Mouse (Mus musculus) liver, embryonic 15.5 days (tissue): ENCODE measurements at regions not wholly inside any gene's neighbourhood (a gene's known extent, or its start where the extent isn't known, plus 50 kb on each side); places are given as distances from the start of the nearest gene placed in this dataset.
A peak's percentile ranks its signal among the peaks of the same experiment; 100 is the strongest.

Experiments used
- ATAC-seq: fragments of 200-750 bp; cut with Nextera tagmentation; 2 replicates; pipeline ENCODE4 v1.8.0; 2017; ENCODE audit warnings: moderate number of reproducible peaks, mild to moderate bottlenecking, moderate library complexity; ENCODE audit not compliant: insufficient read depth
- H3K27ac ChIP-seq: fragments of 300-500 bp; sonication (generic); replicated peaks from 2 replicates; pipeline ENCODE4 v1.5.1; 2015; ENCODE audit warnings: mild to moderate bottlenecking, inconsistent platforms
- H3K27me3 ChIP-seq: fragments of 300-500 bp; sonication (generic); 2 replicates; pipeline ENCODE4 v1.6.1; 2015; ENCODE audit warnings: mild to moderate bottlenecking, inconsistent platforms
- H3K36me3 ChIP-seq: fragments of 300-500 bp; sonication (generic); replicated peaks from 2 replicates; pipeline ENCODE4 v1.6.1; 2015; ENCODE audit warnings: moderate library complexity, mild to moderate bottlenecking, inconsistent platforms
- H3K4me1 ChIP-seq: fragments of 300-500 bp; sonication (generic); replicated peaks from 2 replicates; pipeline ENCODE4 v1.6.1; 2015; ENCODE audit warnings: inconsistent platforms
- H3K4me2 ChIP-seq: fragments of 300-500 bp; sonication (generic); 2 replicates; pipeline ENCODE4 v1.6.1; 2015; ENCODE audit warnings: moderate library complexity, mild to moderate bottlenecking, inconsistent platforms
- H3K4me3 ChIP-seq: fragments of 300-500 bp; sonication (generic); replicated peaks from 2 replicates; pipeline ENCODE4 v1.5.1; 2015; ENCODE audit warnings: mild to moderate bottlenecking, inconsistent platforms
- H3K9ac ChIP-seq: fragments of 300-500 bp; sonication (generic); 2 replicates; pipeline ENCODE4 v1.6.1; 2015; ENCODE audit warnings: moderate library complexity, mild to moderate bottlenecking, inconsistent platforms
- H3K9me3 ChIP-seq: fragments of 300-500 bp; sonication (generic); replicated peaks from 2 replicates; pipeline ENCODE4 v1.6.1; 2016; ENCODE audit warnings: inconsistent platforms
- WGBS: fragments of 180-500 bp; shearing (Covaris S2); methylation state at CpG from one replicate; pipeline ENCODE4 v1.1.7; 2015; ENCODE audit warnings: mixed read lengths; ENCODE audit not compliant: insufficient replicate concordance; 5-methylcytosine and 5-hydroxymethylcytosine counted together

GRCm38 (mm10) chr13:83732283-83733121, 228.7 kb downstream of the Mef2c start:
- no peak overlapping the region for H3K4me3 ChIP-seq
- no peaks in the 10 kb centered on the region for H3K9me3 ChIP-seq
- no peak overlapping the region for H3K27ac ChIP-seq
- ATAC-seq, result no peak
- under 1% methylated on average over 31 of the region's 31 CpGs for WGBS
- peaks cover 9% of the 10 kb centered on the region for H3K4me1 ChIP-seq
- H3K27me3 ChIP-seq, result peaks cover 85% of the 10 kb centered on the region
- H3K9ac ChIP-seq, result no peak overlapping the region
- no peaks in the 10 kb centered on the region for H3K36me3 ChIP-seq
- no peak overlapping the region for H3K4me2 ChIP-seq

GRCm38 (mm10) chr13:83733231-83733990, 229.6 kb downstream of the Mef2c start:
- Histone ChIP-seq H3K4me3 (no peak overlapping the region), H3K4me1 (peaks cover 9% of the 10 kb centered on the region), H3K27ac (no peak overlapping the region), H3K9me3 (no peaks in the 10 kb centered on the region), H3K36me3 (no peaks in the 10 kb centered on the region), H3K9ac (no peak overlapping the region), H3K27me3 (peaks cover 85% of the 10 kb centered on the region), H3K4me2 (peak overlapping the region; percentile 29; the same call in 1 of the 2 replicates)
- WGBS, result 4% methylated on average over 24 of the region's 24 CpGs
- ATAC-seq, result no peak

GRCm38 (mm10) chr13:83733991-83734610, 230.3 kb downstream of the Mef2c start:
- Histone ChIP-seq H3K27ac (no peak overlapping the region), H3K9me3 (no peaks in the 10 kb centered on the region), H3K4me1 (peaks cover 9% of the 10 kb centered on the region), H3K4me3 (no peak overlapping the region), H3K36me3 (no peaks in the 10 kb centered on the region), H3K27me3 (peaks cover 85% of the 10 kb centered on the region), H3K4me2 (no peak overlapping the region), H3K9ac (no peak overlapping the region)
- no peak for ATAC-seq
- WGBS, result 8% methylated on average over 1 of the region's 1 CpGs

GRCm38 (mm10) chr13:83734656-83735055, 230.8 kb downstream of the Mef2c start:
- H3K4me1 ChIP-seq, result peaks cover 7% of the 10 kb centered on the region
- no peak overlapping the region for H3K4me2 ChIP-seq
- H3K9me3 ChIP-seq, result no peaks in the 10 kb centered on the region
- ATAC-seq, result no peak
- H3K27ac ChIP-seq, result no peak overlapping the region
- 2% methylated on average over 1 of the region's 1 CpGs for WGBS
- no peak overlapping the region for H3K4me3 ChIP-seq
- H3K36me3 ChIP-seq, result no peaks in the 10 kb centered on the region
- peaks cover 85% of the 10 kb centered on the region for H3K27me3 ChIP-seq
- no peak overlapping the region for H3K9ac ChIP-seq

GRCm38 (mm10) chr13:83735101-83735500, 231.3 kb downstream of the Mef2c start:
- WGBS, result 35% methylated on average over 1 of the region's 1 CpGs
- H3K4me3 ChIP-seq, result no peak overlapping the region
- H3K9me3 ChIP-seq, result no peaks in the 10 kb centered on the region
- no peak for ATAC-seq
- peaks cover 85% of the 10 kb centered on the region for H3K27me3 ChIP-seq
- no peaks in the 10 kb centered on the region for H3K36me3 ChIP-seq
- no peak overlapping the region for H3K4me2 ChIP-seq
- no peak overlapping the region for H3K9ac ChIP-seq
- no peak overlapping the region for H3K27ac ChIP-seq
- H3K4me1 ChIP-seq, result peaks cover 5% of the 10 kb centered on the region; the same call in 1 of the 2 replicates

GRCm38 (mm10) chr13:83735631-83736475, 232.0 kb downstream of the Mef2c start:
- Histone ChIP-seq H3K9ac (no peak overlapping the region), H3K4me3 (no peak overlapping the region), H3K4me2 (no peak overlapping the region), H3K36me3 (no peaks in the 10 kb centered on the region), H3K4me1 (peaks cover 5% of the 10 kb centered on the region; the same call in 1 of the 2 replicates), H3K27ac (no peak overlapping the region), H3K9me3 (no peaks in the 10 kb centered on the region), H3K27me3 (peaks cover 85% of the 10 kb centered on the region)
- 39% methylated on average over 10 of the region's 10 CpGs for WGBS
- ATAC-seq, result no peak

GRCm38 (mm10) chr13:83737031-83737825, 233.4 kb downstream of the Mef2c start:
- Histone ChIP-seq H3K9ac (no peak overlapping the region), H3K4me1 (no peaks in the 10 kb centered on the region), H3K4me2 (no peak overlapping the region), H3K36me3 (no peaks in the 10 kb centered on the region), H3K27me3 (peaks cover 81% of the 10 kb centered on the region), H3K27ac (no peak overlapping the region), H3K9me3 (no peaks in the 10 kb centered on the region), H3K4me3 (no peak overlapping the region)
- ATAC-seq, result no peak
- WGBS, result 6% methylated on average over 9 of the region's 9 CpGs

GRCm38 (mm10) chr13:83737826-83738527, 234.1 kb downstream of the Mef2c start:
- Histone ChIP-seq H3K4me3 (no peak overlapping the region), H3K4me2 (no peak overlapping the region), H3K27me3 (peaks cover 78% of the 10 kb centered on the region), H3K27ac (no peak overlapping the region), H3K9ac (no peak overlapping the region), H3K9me3 (no peaks in the 10 kb centered on the region), H3K36me3 (no peaks in the 10 kb centered on the region), H3K4me1 (no peaks in the 10 kb centered on the region)
- WGBS, result under 1% methylated on average over 27 of the region's 27 CpGs
- no peak for ATAC-seq

GRCm38 (mm10) chr13:83738528-83738981, 234.7 kb downstream of the Mef2c start:
- 3% methylated on average over 12 of the region's 12 CpGs for WGBS
- ATAC-seq, result no peak
- H3K27me3 ChIP-seq, result peaks cover 72% of the 10 kb centered on the region

More at GRCm38 (mm10) chr13:83738528-83738981, 234.7 kb downstream of the Mef2c start:
- no peak overlapping the region for H3K27ac ChIP-seq
- H3K4me2 ChIP-seq, result peak overlapping the region; percentile 38
- no peak overlapping the region for H3K9ac ChIP-seq
- H3K9me3 ChIP-seq, result no peaks in the 10 kb centered on the region
- H3K36me3 ChIP-seq, result no peaks in the 10 kb centered on the region
- no peak overlapping the region; the same call in 1 of the 2 replicates for H3K4me3 ChIP-seq
- H3K4me1 ChIP-seq, result no peaks in the 10 kb centered on the region
